Mouse (Mus musculus): Measurements from ENCODE around the gene Gm3285. TPM values are rescaled to one million over a fixed set of nuclear protein-coding genes. Genes with fewer than 3 reads are reported as not detected.

The Gm3285 gene
- total and polyA plus RNA-seq, 3 experiments: not detected

DNA sequence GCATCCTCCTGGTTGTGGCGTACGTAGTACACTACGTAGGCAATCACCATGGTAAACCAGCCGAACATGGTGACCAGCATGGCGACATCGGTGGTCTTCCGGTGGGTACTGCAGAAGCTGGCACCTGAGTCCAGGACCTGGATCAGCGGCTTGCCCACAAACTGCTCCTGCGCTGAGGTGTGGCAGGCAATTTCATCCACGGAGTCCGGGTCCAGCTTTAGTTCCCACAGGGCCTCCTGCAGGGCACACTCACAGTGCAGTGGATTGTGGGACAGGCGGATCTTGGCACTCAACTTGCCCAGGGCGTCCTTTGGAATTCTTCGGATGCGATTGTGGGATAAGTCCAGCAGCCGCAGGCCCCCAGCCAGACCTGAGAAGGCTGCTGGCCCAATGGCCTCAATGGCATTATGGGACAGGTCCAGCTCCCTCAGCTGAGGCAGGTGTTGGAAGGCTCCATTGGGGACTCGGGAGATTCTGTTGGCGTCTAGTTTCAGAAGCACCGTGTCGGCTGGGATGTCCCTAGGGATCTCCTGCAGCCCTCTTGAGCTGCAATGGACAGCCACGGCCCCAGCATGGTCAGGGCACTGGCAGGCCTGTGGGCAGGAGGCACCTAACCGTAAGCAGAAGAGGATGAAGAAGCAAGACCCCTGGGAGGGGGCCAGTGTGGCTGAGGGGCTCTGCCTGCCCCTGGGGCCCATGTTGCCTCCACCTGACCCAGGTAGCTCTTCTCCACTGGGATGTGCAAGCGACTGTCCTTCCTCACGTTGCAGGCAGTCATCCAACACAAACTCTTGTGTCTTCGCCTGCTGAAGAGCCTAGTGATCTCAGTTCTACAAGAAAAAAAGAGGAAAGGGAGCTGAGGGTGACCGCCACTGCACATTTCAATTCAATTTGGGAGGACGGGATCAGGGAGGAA is 39.4 kb downstream of the Gm3285 start:
- no peak overlapping the region for H3K27ac ChIP-seq (ENCODE audit: insufficient read depth, low read depth)
- peaks cover 77% of the 10 kb centered on the region for H3K27me3 ChIP-seq (replicated peaks)
- in situ Hi-C loops (cut with MboI; ENCODE audit: low pct_ligation_motif_present, low pct_unique_long_range_greater_than_20kb, low sequenced_read_pairs) (no loop called here), dilution Hi-C loops (cut with MboI; ENCODE audit: extremely low pct_ligation_motif_present, extremely low pct_unique_long_range_greater_than_20kb, low sequenced_read_pairs) (no loop called here)
- TF ChIP-seq MYC (IDR thresholded peaks at IDR 0.05; ENCODE audit: low read depth, low read length) (no peak), ZC3H11A (IDR thresholded peaks at IDR 0.05; ENCODE audit: low read depth, low read length) (no peak), SMC3 (IDR thresholded peaks at IDR 0.05; ENCODE audit: low read depth, low read length) (no peak), ZKSCAN1 (IDR thresholded peaks at IDR 0.05; ENCODE audit: borderline replicate concordance, low read depth, low read length) (no peak), MAZ (IDR thresholded peaks at IDR 0.05; ENCODE audit: low read depth, low read length) (no peak), RCOR1 (conservative IDR thresholded peaks at IDR 0.05; ENCODE audit: low read depth, low read length) (no peak), ELF1 (IDR thresholded peaks at IDR 0.05; ENCODE audit: low read depth, low read length) (no peak), RAD21 (IDR thresholded peaks at IDR 0.05; ENCODE audit: low read depth, low read length) (no peak), EP300 (IDR thresholded peaks at IDR 0.05; ENCODE audit: low read length) (no peak)
- no peak overlapping the region for H3K9ac ChIP-seq (ENCODE audit: insufficient read depth, low read depth)
- H3K9me3 ChIP-seq (replicated peaks; ENCODE audit: low read length): no peaks in the 10 kb centered on the region
- no peak for DNase-seq (ENCODE audit: extremely low read depth)
- no peak overlapping the region for H3K4me3 ChIP-seq (replicated peaks in 1 of 3; ENCODE audit: low read depth in 2 of 3, low read length in 2 of 3, poor library complexity in 1 of 3)
- H3K4me2 ChIP-seq (ENCODE audit: insufficient read depth, low read depth, poor library complexity, severe bottlenecking): no peak overlapping the region
- no peaks in the 10 kb centered on the region for H3K79me2 ChIP-seq (replicated peaks; ENCODE audit: control insufficient read depth, extremely low read depth, insufficient read depth, poor library complexity, severe bottlenecking)
- no peaks in the 10 kb centered on the region for H3K36me3 ChIP-seq (replicated peaks in 1 of 2; ENCODE audit: control insufficient read depth in 1 of 2, insufficient read depth in 1 of 2, low read length in 1 of 2)
- no peaks in the 10 kb centered on the region for H3K4me1 ChIP-seq (ENCODE audit: control insufficient read depth in 1 of 2, insufficient read depth in 2 of 2)

DNA sequence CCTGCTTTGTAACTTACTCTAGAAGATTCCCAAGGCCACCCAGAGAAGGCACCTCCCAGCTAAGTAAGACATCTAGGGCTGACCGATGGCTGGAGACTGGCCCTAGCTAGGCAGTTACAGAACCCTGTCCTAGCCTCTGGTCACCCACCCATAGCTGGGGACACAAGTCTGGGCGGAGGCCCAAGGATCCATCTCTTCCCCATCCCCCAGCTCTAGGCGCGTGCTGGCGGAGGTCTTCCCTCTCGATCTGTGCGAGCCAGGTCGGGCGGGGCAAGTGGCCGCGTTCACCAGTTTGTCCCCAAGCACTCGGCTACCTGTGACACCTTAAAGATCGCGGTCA is 40.1 kb downstream of the Gm3285 start:
- no peaks in the 10 kb centered on the region for H3K36me3 ChIP-seq (replicated peaks in 1 of 2; ENCODE audit: control insufficient read depth in 1 of 2, insufficient read depth in 1 of 2, low read length in 1 of 2)
- no peak overlapping the region for H3K27ac ChIP-seq (ENCODE audit: insufficient read depth, low read depth)
- in situ Hi-C loops (cut with MboI; ENCODE audit: low pct_ligation_motif_present, low pct_unique_long_range_greater_than_20kb, low sequenced_read_pairs): no loop called here
- H3K9me3 ChIP-seq (replicated peaks; ENCODE audit: low read length): no peaks in the 10 kb centered on the region
- H3K4me2 ChIP-seq (ENCODE audit: insufficient read depth, low read depth, poor library complexity, severe bottlenecking): no peak overlapping the region
- peaks cover 77% of the 10 kb centered on the region for H3K27me3 ChIP-seq (replicated peaks)
- TF ChIP-seq PAX5 (IDR thresholded peaks at IDR 0.05; ENCODE audit: low read length): no peak
- TF ChIP-seq EP300 (IDR thresholded peaks at IDR 0.05; ENCODE audit: low read length): no peak
- no peak for TF ChIP-seq ZNF384 (IDR thresholded peaks at IDR 0.05; ENCODE audit: low read depth, low read length)
- no peak for TF ChIP-seq NELFE (IDR thresholded peaks at IDR 0.05; ENCODE audit: low read depth, low read length)
- TF ChIP-seq MAFK (IDR thresholded peaks at IDR 0.05; ENCODE audit: insufficient replicate concordance, low read length): no peak
- TF ChIP-seq E2F4 (IDR thresholded peaks at IDR 0.05; ENCODE audit: insufficient replicate concordance, low read depth, low read length): no peak
- TF ChIP-seq USF1 (IDR thresholded peaks at IDR 0.05; ENCODE audit: low read depth, low read length): no peak
- no peak for TF ChIP-seq TBP (conservative IDR thresholded peaks at IDR 0.05; ENCODE audit: low read depth, low read length)
- TF ChIP-seq RCOR1 (conservative IDR thresholded peaks at IDR 0.05; ENCODE audit: low read depth, low read length): no peak
- TF ChIP-seq CHD2 (IDR thresholded peaks at IDR 0.05; ENCODE audit: low read length): no peak
- TF ChIP-seq MYC (IDR thresholded peaks at IDR 0.05; ENCODE audit: low read depth, low read length): no peak
- TF ChIP-seq ETS1 (conservative IDR thresholded peaks at IDR 0.05; ENCODE audit: low read depth, low read length): no peak
- no peak for TF ChIP-seq POLR2AphosphoS2 (IDR thresholded peaks at IDR 0.05; ENCODE audit: low read depth, low read length)
- no peak for TF ChIP-seq NRF1 (IDR thresholded peaks at IDR 0.05; ENCODE audit: low read depth, low read length)
- no peaks in the 10 kb centered on the region for H3K4me1 ChIP-seq (ENCODE audit: control insufficient read depth in 1 of 2, insufficient read depth in 2 of 2)
- dilution Hi-C loops (cut with MboI; ENCODE audit: extremely low pct_ligation_motif_present, extremely low pct_unique_long_range_greater_than_20kb, low sequenced_read_pairs): no loop called here
- no peak overlapping the region for H3K9ac ChIP-seq (ENCODE audit: insufficient read depth, low read depth)
- H3K79me2 ChIP-seq (replicated peaks; ENCODE audit: control insufficient read depth, extremely low read depth, insufficient read depth, poor library complexity, severe bottlenecking): no peaks in the 10 kb centered on the region
- no peak overlapping the region for H3K4me3 ChIP-seq (replicated peaks in 1 of 3; ENCODE audit: low read depth in 2 of 3, low read length in 2 of 3, poor library complexity in 1 of 3)
- DNase-seq (ENCODE audit: extremely low read depth): no peak
